Mouse (Mus musculus) C2C12 (cell line): ENCODE data around the gene Fam89b. TPM values are rescaled to one million over a fixed set of nuclear protein-coding genes. Genes with fewer than 3 reads are reported as not detected.

Experiments used
- H3K27me3 ChIP-seq: one replicate; pipeline ENCODE4 v1.6.1; 2011; ENCODE audit not compliant: control insufficient read depth, insufficient read depth, insufficient read length
- H3K36me3 ChIP-seq: one replicate; pipeline ENCODE4 v1.6.1; 2011; ENCODE audit not compliant: control insufficient read depth, insufficient read depth
- H3K4me3 ChIP-seq: one replicate; pipeline ENCODE4 v1.5.1; 2011; ENCODE audit warnings: mild to moderate bottlenecking, control low read depth; ENCODE audit not compliant: poor library complexity, insufficient read depth, severe bottlenecking
- H3K79me2 ChIP-seq: one replicate; pipeline ENCODE4 v1.6.1; 2011; ENCODE audit not compliant: control insufficient read depth, insufficient read depth
- H3K79me3 ChIP-seq: one replicate; pipeline ENCODE4 v1.6.1; 2011; ENCODE audit warnings: low read depth, control low read depth
- H3ac ChIP-seq: one replicate; pipeline ENCODE3; 2011; ENCODE audit warnings: low read depth; ENCODE audit not compliant: control insufficient read depth, insufficient read length
- CEBPB ChIP-seq: IDR thresholded peaks from one replicate; pipeline ENCODE4 v1.6.1; 2011; ENCODE audit warnings: low read depth, mild to moderate bottlenecking, control low read depth, moderate library complexity
- CTCF ChIP-seq: IDR thresholded peaks from one replicate; pipeline ENCODE4 v1.5.1; 2011; ENCODE audit not compliant: control insufficient read depth, insufficient read depth, insufficient read length
- FOSL1 ChIP-seq: IDR thresholded peaks from one replicate; pipeline ENCODE4 v1.8.0; 2011; ENCODE audit warnings: mild to moderate bottlenecking, low read length; ENCODE audit not compliant: poor library complexity, insufficient read depth, severe bottlenecking
- MAX ChIP-seq: IDR thresholded peaks from one replicate; pipeline ENCODE4 v1.6.1; 2011; ENCODE audit warnings: mild to moderate bottlenecking, control low read depth
- MYOD1 ChIP-seq: IDR thresholded peaks from one replicate; pipeline ENCODE4 v1.6.1; 2011; ENCODE audit warnings: low read depth; ENCODE audit not compliant: control insufficient read depth, insufficient read length
- MYOG ChIP-seq: IDR thresholded peaks from one replicate; pipeline ENCODE4 v1.6.1; 2011; ENCODE audit not compliant: control insufficient read depth, insufficient read length; ENCODE audit errors: extremely low read depth
- USF1 ChIP-seq: IDR thresholded peaks from one replicate; pipeline ENCODE4 v1.6.1; 2011; ENCODE audit warnings: low read depth, mild to moderate bottlenecking, control low read depth, moderate library complexity
- polyA plus RNA-seq: library from polyadenylated mRNA; unstranded; fragments of >200 nt; fragmentation: generic; extraction: Trizol; gene quantifications from one replicate; pipeline ENCODE4 v1.2.1, GENCODE M21; 2012; ENCODE audit warnings: missing spikeins

Fam89b gene
- polyA plus RNA-seq, 1 experiment, result 129 TPM

- H3K27me3 ChIP-seq, result no peaks in the 10 kb centered on the region
- H3K79me2 ChIP-seq, result peaks cover 48% of the 10 kb centered on the region
- H3K79me3 ChIP-seq, result peaks cover 39% of the 10 kb centered on the region
- H3ac ChIP-seq, result no peak overlapping the region
- TF ChIP-seq FOSL1 (no peak), MAX (no peak), USF1 (no peak), MYOG (no peak), MYOD1 (no peak), CTCF (no peak), CEBPB (no peak)
- H3K4me3 ChIP-seq, result no peak overlapping the region
- peaks cover 47% of the 10 kb centered on the region for H3K36me3 ChIP-seq
Observed at GRCm38 (mm10) chr19:5693801-5694200, 35.7 kb downstream of the Fam89b start.

- no peak overlapping the region for H3K4me3 ChIP-seq
- no peak for TF ChIP-seq MAX
- TF ChIP-seq CEBPB, result no peak
- TF ChIP-seq MYOD1, result no peak
- no peak for TF ChIP-seq MYOG
- no peak for TF ChIP-seq USF1
- no peak for TF ChIP-seq FOSL1
- TF ChIP-seq CTCF, result no peak
- H3K79me2 ChIP-seq, result peaks cover 51% of the 10 kb centered on the region
- H3K36me3 ChIP-seq, result peaks cover 38% of the 10 kb centered on the region
- H3K27me3 ChIP-seq, result no peaks in the 10 kb centered on the region
- peak overlapping the region; percentile 19 for H3ac ChIP-seq
- peaks cover 40% of the 10 kb centered on the region for H3K79me3 ChIP-seq
Observed at GRCm38 (mm10) chr19:5692913-5693396, 36.5 kb downstream of the Fam89b start.

DNA sequence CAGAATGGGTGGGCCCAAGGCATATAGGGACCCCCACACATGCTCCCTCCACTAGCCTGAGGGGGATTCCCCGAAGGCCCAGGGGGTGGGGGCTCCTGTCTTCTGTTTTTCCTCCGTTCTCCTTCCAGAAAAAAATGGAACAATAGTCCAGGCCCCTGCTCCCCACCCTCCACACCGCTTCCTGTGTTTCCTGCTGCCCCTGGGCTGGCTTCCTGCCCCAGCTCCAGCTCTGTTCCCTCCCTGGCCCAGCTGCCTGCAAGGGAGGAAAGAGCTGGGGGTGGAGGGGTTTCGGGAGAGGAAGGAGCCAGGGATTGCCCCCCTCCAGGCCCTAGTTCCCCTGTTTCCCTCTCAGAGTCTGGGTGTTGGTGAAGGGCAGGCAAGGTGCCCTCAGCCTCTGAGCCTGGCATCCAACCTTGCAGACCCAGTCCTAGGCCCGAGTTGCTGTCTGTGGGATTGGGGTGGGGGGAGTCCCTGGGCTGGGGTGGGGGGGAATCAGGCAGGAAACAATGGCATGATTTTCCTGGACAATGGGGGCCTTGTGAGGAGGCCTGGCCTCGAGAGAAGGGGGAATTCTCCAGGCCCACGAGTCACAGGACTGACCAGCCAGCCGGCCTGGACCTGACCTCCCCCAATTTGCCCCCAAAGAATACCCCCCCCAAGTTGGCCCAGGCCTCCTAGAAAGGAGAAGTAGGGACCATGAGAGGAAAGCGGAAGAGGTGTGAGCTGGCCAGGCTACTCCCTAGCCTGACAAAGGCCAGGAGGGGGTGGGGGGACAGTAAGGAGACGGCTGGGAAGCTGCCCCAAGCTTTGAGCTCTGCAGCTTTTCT lies 37.2 kb downstream of the Fam89b start:
- Histone ChIP-seq H3K36me3 (peaks cover 32% of the 10 kb centered on the region), H3K27me3 (no peaks in the 10 kb centered on the region), H3K79me2 (peaks cover 58% of the 10 kb centered on the region), H3ac (peak overlapping the region; percentile 92), H3K79me3 (peaks cover 45% of the 10 kb centered on the region), H3K4me3 (peak overlapping the region; percentile 2)
- TF ChIP-seq USF1 (no peak), FOSL1 (no peak), MAX (no peak), MYOG (no peak), MYOD1 (no peak), CTCF (no peak), CEBPB (no peak)

GRCm38 (mm10) chr19:5691601-5692000 lies 37.9 kb downstream of the Fam89b start:
- peaks cover 25% of the 10 kb centered on the region for H3K36me3 ChIP-seq
- H3K79me2 ChIP-seq, result peaks cover 62% of the 10 kb centered on the region
- TF ChIP-seq USF1, result no peak
- TF ChIP-seq MYOD1, result no peak
- no peak for TF ChIP-seq CEBPB
- no peak for TF ChIP-seq MYOG
- TF ChIP-seq FOSL1, result no peak
- no peak for TF ChIP-seq CTCF
- TF ChIP-seq MAX, result no peak
- H3ac ChIP-seq, result peak overlapping the region; percentile 92
- H3K27me3 ChIP-seq, result no peaks in the 10 kb centered on the region
- no peak overlapping the region for H3K4me3 ChIP-seq
- peaks cover 45% of the 10 kb centered on the region for H3K79me3 ChIP-seq

GRCm38 (mm10) chr19:5690343-5690735 lies 39.1 kb downstream of the Fam89b start:
- Histone ChIP-seq H3K79me3 (peaks cover 45% of the 10 kb centered on the region), H3K4me3 (peak overlapping the region; percentile 89), H3K79me2 (peaks cover 62% of the 10 kb centered on the region), H3K36me3 (peaks cover 24% of the 10 kb centered on the region), H3ac (peak overlapping the region; percentile 92), H3K27me3 (no peaks in the 10 kb centered on the region)
- no peak for TF ChIP-seq USF1
- TF ChIP-seq CEBPB, result no peak
- no peak for TF ChIP-seq MYOG
- no peak for TF ChIP-seq MYOD1
- TF ChIP-seq CTCF, result no peak
- TF ChIP-seq FOSL1, result no peak
- TF ChIP-seq MAX, result no peak

GRCm38 (mm10) chr19:5689565-5690342 lies 39.7 kb downstream of the Fam89b start:
- H3K4me3 ChIP-seq, result peak overlapping the region; percentile 89
- peaks cover 45% of the 10 kb centered on the region for H3K79me3 ChIP-seq
- no peak for TF ChIP-seq CTCF
- no peak for TF ChIP-seq USF1
- no peak for TF ChIP-seq MAX
- TF ChIP-seq MYOG, result no peak
- no peak for TF ChIP-seq FOSL1
- no peak for TF ChIP-seq MYOD1
- no peaks in the 10 kb centered on the region for H3K27me3 ChIP-seq
- peaks cover 62% of the 10 kb centered on the region for H3K79me2 ChIP-seq
- H3ac ChIP-seq, result peak overlapping the region; percentile 92
- peaks cover 22% of the 10 kb centered on the region for H3K36me3 ChIP-seq
